Mouse (Mus musculus) intestine, postnatal 0 days (tissue): Measurements from ENCODE around the gene Fam193a. TPM values are rescaled to one million over a fixed set of nuclear protein-coding genes. Genes with fewer than 3 reads are reported as not detected.

Experiments
- ATAC-seq: fragments of 200-750 bp; cut with Nextera tagmentation; 2 replicates; pipeline ENCODE4 v1.8.0; 2017; ENCODE audit warnings: mild to moderate bottlenecking, moderate TSS enrichment, moderate library complexity
- H3K27ac ChIP-seq: fragments of 300-500 bp; sonication (generic); 2 replicates; pipeline ENCODE4 v1.5.1; 2014; ENCODE audit warnings: mild to moderate bottlenecking, low read depth, low read length, moderate library complexity
- H3K27me3 ChIP-seq: fragments of 300-500 bp; sonication (generic); replicated peaks from 2 replicates; pipeline ENCODE4 v1.6.1; 2014; ENCODE audit warnings: low read length, mixed read lengths; ENCODE audit not compliant: control insufficient read depth, insufficient read depth
- H3K36me3 ChIP-seq: fragments of 300-500 bp; sonication (generic); 2 replicates; pipeline ENCODE4 v1.6.1; 2014; ENCODE audit warnings: mild to moderate bottlenecking, moderate library complexity; ENCODE audit not compliant: control insufficient read depth, insufficient read depth
- H3K4me1 ChIP-seq: fragments of 300-500 bp; sonication (generic); replicated peaks from 2 replicates; pipeline ENCODE4 v1.6.1; 2014; ENCODE audit warnings: antibody characterized with exemption, low read length, mixed read lengths; ENCODE audit not compliant: control insufficient read depth, insufficient read depth
- H3K4me2 ChIP-seq: fragments of 300-500 bp; sonication (generic); replicated peaks from 2 replicates; pipeline ENCODE4 v1.6.1; 2014; ENCODE audit warnings: low read depth, mild to moderate bottlenecking, moderate library complexity
- H3K4me3 ChIP-seq: fragments of 300-500 bp; sonication (generic); 2 replicates; pipeline ENCODE4 v1.5.1; 2014; ENCODE audit warnings: low read depth, low read length
- H3K9ac ChIP-seq: fragments of 300-500 bp; sonication (generic); 2 replicates; pipeline ENCODE4 v1.6.1; 2014; ENCODE audit warnings: mild to moderate bottlenecking, low read depth, low read length
- H3K9me3 ChIP-seq: fragments of 300-500 bp; sonication (generic); 2 replicates; pipeline ENCODE4 v1.6.1; 2016; ENCODE audit warnings: mixed run types; ENCODE audit not compliant: control insufficient read depth
- CTCF ChIP-seq: sonication (generic); IDR thresholded peaks from 2 replicates; pipeline ENCODE4 v1.5.1; 2016; ENCODE audit warnings: low read depth, mild to moderate bottlenecking, control low read depth, antibody characterized with exemption, moderate library complexity
- WGBS: fragments of 180-500 bp; shearing (Covaris S2); extraction: QIAGEN DNeasy Blood & Tissue Kit; methylation state at CpG from one replicate; pipeline ENCODE4 v1.1.7; 2014; 5-methylcytosine and 5-hydroxymethylcytosine counted together
- polyA plus RNA-seq: library from polyadenylated mRNA; unstranded; fragments of >200 nt; fragmentation: Nextera tagmentation; extraction: Ambion mirVana; gene quantifications from 2 replicates; pipeline ENCODE4 v1.2.1, GENCODE M21; 2015

The Fam193a gene
- polyA plus RNA-seq, 1 experiment from 2014 or later = 4.3 TPM

- peaks cover 15% of the 10 kb centered on the region; the same call in 1 of the 2 replicates for H3K36me3 ChIP-seq
- WGBS = 58% methylated on average over 6 of the region's 6 CpGs
- H3K9ac ChIP-seq = no peak overlapping the region
- no peak overlapping the region for H3K4me2 ChIP-seq
- no peak for TF ChIP-seq CTCF
- ATAC-seq = peak; percentile 35; the same call in 1 of the 2 replicates
- no peaks in the 10 kb centered on the region for H3K4me1 ChIP-seq
- no peaks in the 10 kb centered on the region for H3K27me3 ChIP-seq
- no peak overlapping the region for H3K27ac ChIP-seq
- no peaks in the 10 kb centered on the region for H3K9me3 ChIP-seq
- H3K4me3 ChIP-seq = no peak overlapping the region
These were observed 117.8 kb downstream of the Fam193a start for GRCm38 (mm10) chr5:34487320-34488090.

GRCm38 (mm10) chr5:34488741-34489417, 119.1 kb downstream of the Fam193a start:
- H3K36me3 ChIP-seq = peaks cover 10% of the 10 kb centered on the region; the same call in 1 of the 2 replicates
- no peaks in the 10 kb centered on the region for H3K9me3 ChIP-seq
- H3K9ac ChIP-seq = no peak overlapping the region
- H3K4me3 ChIP-seq = no peak overlapping the region
- TF ChIP-seq CTCF = no peak
- H3K27me3 ChIP-seq = no peaks in the 10 kb centered on the region
- no peak overlapping the region for H3K27ac ChIP-seq
- H3K4me1 ChIP-seq = no peaks in the 10 kb centered on the region
- 83% methylated on average over 6 of the region's 6 CpGs for WGBS
- no peak for ATAC-seq
- H3K4me2 ChIP-seq = no peak overlapping the region

GRCm38 (mm10) chr5:34489418-34489787, 119.7 kb downstream of the Fam193a start:
- H3K4me1 ChIP-seq = no peaks in the 10 kb centered on the region
- no peak overlapping the region for H3K4me2 ChIP-seq
- H3K27me3 ChIP-seq = no peaks in the 10 kb centered on the region
- 93% methylated on average over 3 of the region's 3 CpGs for WGBS
- no peaks in the 10 kb centered on the region for H3K9me3 ChIP-seq
- H3K36me3 ChIP-seq = peaks cover 10% of the 10 kb centered on the region; the same call in 1 of the 2 replicates
- ATAC-seq = no peak
- TF ChIP-seq CTCF = peak; percentile 20
- H3K4me3 ChIP-seq = no peak overlapping the region
- H3K9ac ChIP-seq = no peak overlapping the region
- H3K27ac ChIP-seq = no peak overlapping the region

- Histone ChIP-seq H3K27me3 (no peaks in the 10 kb centered on the region), H3K4me3 (no peak overlapping the region), H3K4me1 (no peaks in the 10 kb centered on the region), H3K27ac (no peak overlapping the region), H3K9me3 (no peaks in the 10 kb centered on the region), H3K4me2 (no peak overlapping the region), H3K36me3 (peaks cover 19% of the 10 kb centered on the region), H3K9ac (no peak overlapping the region)
- no peak for ATAC-seq
- 64% methylated on average over 6 of the region's 6 CpGs for WGBS
- TF ChIP-seq CTCF = no peak
These were observed 127.0 kb downstream of the Fam193a start for GRCm38 (mm10) chr5:34496745-34497144.

- Histone ChIP-seq H3K27me3 (no peaks in the 10 kb centered on the region), H3K9ac (no peak overlapping the region), H3K36me3 (peaks cover 35% of the 10 kb centered on the region), H3K27ac (no peak overlapping the region), H3K4me2 (no peak overlapping the region), H3K9me3 (no peaks in the 10 kb centered on the region), H3K4me3 (no peak overlapping the region), H3K4me1 (no peaks in the 10 kb centered on the region)
- no peak for TF ChIP-seq CTCF
- 71% methylated on average over 5 of the region's 5 CpGs for WGBS
- ATAC-seq = no peak
These were observed 131.2 kb downstream of the Fam193a start for GRCm38 (mm10) chr5:34500886-34501285.

- WGBS = 74% methylated on average over 3 of the region's 3 CpGs
- ATAC-seq = no peak
- no peak overlapping the region for H3K27ac ChIP-seq
These were observed 131.9 kb downstream of the Fam193a start for GRCm38 (mm10) chr5:34501588-34501987.

More at GRCm38 (mm10) chr5:34501588-34501987, 131.9 kb downstream of the Fam193a start:
- no peak overlapping the region for H3K4me3 ChIP-seq
- H3K36me3 ChIP-seq = peaks cover 35% of the 10 kb centered on the region
- H3K27me3 ChIP-seq = no peaks in the 10 kb centered on the region
- no peak for TF ChIP-seq CTCF
- no peak overlapping the region for H3K4me2 ChIP-seq
- H3K4me1 ChIP-seq = no peaks in the 10 kb centered on the region
- H3K9ac ChIP-seq = no peak overlapping the region
- no peaks in the 10 kb centered on the region for H3K9me3 ChIP-seq
